Mouse (Mus musculus): ENCODE data around the gene Ccnd3. TPM values are rescaled to one million over a fixed set of nuclear protein-coding genes. Genes with fewer than 3 reads are reported as not detected.

Gene Ccnd3
- polyA plus RNA-seq (2015; fragmentation: Nextera tagmentation; extraction: Ambion mirVana) = 67.6 and 75.8 TPM in 2 replicates

GRCm38 (mm10) chr17:47504941-47505346 is at the start of gene Ccnd3:
Ccnd3 (plus strand) TSS chr17:47505051.
- Histone ChIP-seq H3K4me2 (peak within 1 kb of the TSS; percentile 61), H3K27ac (no peak within 1 kb of the TSS), H3K4me3 (peak within 1 kb of the TSS; percentile 28), H3K27me3 (peaks cover 9% of the 10 kb centered on the region), H3K4me1 (peaks cover 24% of the 10 kb centered on the region), H3K36me3 (ENCODE audit: poor library complexity, severe bottlenecking) (0 out of 2 replicates have a peak, but pooled peaks cover 6% of the 10 kb centered on the region), H3K9ac (peak within 1 kb of the TSS; percentile 55), H3K9me3 (replicated peaks) (no peaks in the 10 kb centered on the region)
- no peak for ATAC-seq
- 3% methylated on average over 22 of the region's 22 CpGs for WGBS

GRCm38 (mm10) chr17:47458310-47458709 is 46.5 kb upstream of the Ccnd3 start:
- H3K4me1 ChIP-seq = no peaks in the 10 kb centered on the region
- H3K9ac ChIP-seq = no peak overlapping the region
- ATAC-seq = no peak
- no peak overlapping the region for H3K4me2 ChIP-seq
- H3K4me3 ChIP-seq = no peak overlapping the region
- no peaks in the 10 kb centered on the region for H3K9me3 ChIP-seq (replicated peaks)
- H3K36me3 ChIP-seq (ENCODE audit: poor library complexity, severe bottlenecking) = no peaks in the 10 kb centered on the region
- H3K27ac ChIP-seq = no peak overlapping the region
- 0 out of 2 replicates have a peak, but pooled peaks cover 4% of the 10 kb centered on the region for H3K27me3 ChIP-seq
- WGBS = 87% methylated on average over 13 of the region's 13 CpGs

GRCm38 (mm10) chr17:47458936-47459335 is 45.9 kb upstream of the Ccnd3 start:
- no peak for ATAC-seq
- no peaks in the 10 kb centered on the region for H3K4me1 ChIP-seq
- WGBS = 96% methylated on average over 2 of the region's 2 CpGs
- H3K4me3 ChIP-seq = no peak overlapping the region
- H3K9me3 ChIP-seq (replicated peaks) = no peaks in the 10 kb centered on the region
- no peak overlapping the region for H3K27ac ChIP-seq
- H3K27me3 ChIP-seq = 0 out of 2 replicates have a peak, but pooled peaks cover 4% of the 10 kb centered on the region
- no peak overlapping the region for H3K9ac ChIP-seq
- no peak overlapping the region for H3K4me2 ChIP-seq
- no peaks in the 10 kb centered on the region for H3K36me3 ChIP-seq (ENCODE audit: poor library complexity, severe bottlenecking)

GRCm38 (mm10) chr17:47459341-47459919 is 45.4 kb upstream of the Ccnd3 start:
- Histone ChIP-seq H3K27me3 (0 out of 2 replicates have a peak, but pooled peaks cover 8% of the 10 kb centered on the region), H3K4me2 (no peak overlapping the region), H3K9me3 (replicated peaks) (no peaks in the 10 kb centered on the region), H3K27ac (no peak overlapping the region), H3K4me3 (no peak overlapping the region), H3K4me1 (no peaks in the 10 kb centered on the region), H3K9ac (no peak overlapping the region), H3K36me3 (ENCODE audit: poor library complexity, severe bottlenecking) (no peaks in the 10 kb centered on the region)
- WGBS = 81% methylated on average over 3 of the region's 3 CpGs
- no peak for ATAC-seq

- no peaks in the 10 kb centered on the region for H3K4me1 ChIP-seq
- no peaks in the 10 kb centered on the region for H3K9me3 ChIP-seq (replicated peaks)
- H3K36me3 ChIP-seq (ENCODE audit: poor library complexity, severe bottlenecking) = no peaks in the 10 kb centered on the region
- H3K27me3 ChIP-seq = peaks cover 25% of the 10 kb centered on the region
- no peak overlapping the region for H3K27ac ChIP-seq
- no peak for ATAC-seq
- no peak overlapping the region for H3K9ac ChIP-seq
- 83% methylated on average over 3 of the region's 3 CpGs for WGBS
- H3K4me3 ChIP-seq = no peak overlapping the region
- no peak overlapping the region for H3K4me2 ChIP-seq
These were observed 43.2 kb upstream of the Ccnd3 start for GRCm38 (mm10) chr17:47461688-47462087.

- H3K9ac ChIP-seq = no peak overlapping the region
- H3K9me3 ChIP-seq (replicated peaks) = no peaks in the 10 kb centered on the region
- no peak overlapping the region for H3K4me2 ChIP-seq
- no peak overlapping the region for H3K4me3 ChIP-seq
- ATAC-seq = no peak
- peaks cover 31% of the 10 kb centered on the region for H3K27me3 ChIP-seq
- H3K36me3 ChIP-seq (ENCODE audit: poor library complexity, severe bottlenecking) = no peaks in the 10 kb centered on the region
- no peak overlapping the region for H3K27ac ChIP-seq
- 83% methylated on average over 7 of the region's 7 CpGs for whole genome bisulfite sequencing
- no peaks in the 10 kb centered on the region for H3K4me1 ChIP-seq
These were observed 42.6 kb upstream of the Ccnd3 start for GRCm38 (mm10) chr17:47462209-47462608.

- peaks cover 37% of the 10 kb centered on the region for H3K27me3 ChIP-seq
- no peaks in the 10 kb centered on the region for H3K4me1 ChIP-seq
- H3K4me3 ChIP-seq = no peak overlapping the region
- no peak overlapping the region for H3K9ac ChIP-seq
- H3K4me2 ChIP-seq = no peak overlapping the region
- WGBS = 62% methylated on average over 9 of the region's 9 CpGs
- no peak overlapping the region for H3K27ac ChIP-seq
- H3K36me3 ChIP-seq (ENCODE audit: poor library complexity, severe bottlenecking) = no peaks in the 10 kb centered on the region
- H3K9me3 ChIP-seq (replicated peaks) = no peaks in the 10 kb centered on the region
- no peak for ATAC-seq
These were observed 42.0 kb upstream of the Ccnd3 start for GRCm38 (mm10) chr17:47462728-47463388.

GRCm38 (mm10) chr17:47464248-47464965 is 40.4 kb upstream of the Ccnd3 start:
- no peak for ATAC-seq
- Histone ChIP-seq H3K36me3 (ENCODE audit: poor library complexity, severe bottlenecking) (no peaks in the 10 kb centered on the region), H3K9me3 (replicated peaks) (no peaks in the 10 kb centered on the region), H3K4me3 (no peak overlapping the region), H3K27me3 (peaks cover 50% of the 10 kb centered on the region), H3K9ac (no peak overlapping the region), H3K4me1 (peaks cover 5% of the 10 kb centered on the region; the same call in 1 of the 2 replicates), H3K27ac (no peak overlapping the region), H3K4me2 (no peak overlapping the region)
- WGBS = 41% methylated on average over 12 of the region's 12 CpGs

GRCm38 (mm10) chr17:47465016-47465415 is 39.8 kb upstream of the Ccnd3 start:
- H3K9me3 ChIP-seq (replicated peaks) = no peaks in the 10 kb centered on the region
- 81% methylated on average over 11 of the region's 11 CpGs for WGBS

GRCm38 (mm10) chr17:47466284-47466683 is 38.6 kb upstream of the Ccnd3 start:
- peaks cover 58% of the 10 kb centered on the region for H3K27me3 ChIP-seq
- no peak for ATAC-seq
- WGBS = 24% methylated on average over 7 of the region's 9 CpGs
- no peak overlapping the region for H3K27ac ChIP-seq
- H3K9me3 ChIP-seq (replicated peaks) = no peaks in the 10 kb centered on the region
- no peaks in the 10 kb centered on the region for H3K36me3 ChIP-seq (ENCODE audit: poor library complexity, severe bottlenecking)
- no peak overlapping the region for H3K4me2 ChIP-seq
- peaks cover 16% of the 10 kb centered on the region; the same call in 1 of the 2 replicates for H3K4me1 ChIP-seq
- no peak overlapping the region for H3K4me3 ChIP-seq
- H3K9ac ChIP-seq = no peak overlapping the region

More at GRCm38 (mm10) chr17:47465016-47465415, 39.8 kb upstream of the Ccnd3 start:
- Histone ChIP-seq H3K4me1 (peaks cover 6% of the 10 kb centered on the region; the same call in 1 of the 2 replicates), H3K4me2 (no peak overlapping the region), H3K27ac (no peak overlapping the region), H3K9ac (no peak overlapping the region), H3K27me3 (peaks cover 57% of the 10 kb centered on the region), H3K36me3 (ENCODE audit: poor library complexity, severe bottlenecking) (no peaks in the 10 kb centered on the region), H3K4me3 (no peak overlapping the region)
- no peak for ATAC-seq

GRCm38 (mm10) chr17:47467659-47468058 is 37.2 kb upstream of the Ccnd3 start:
- Histone ChIP-seq H3K27ac (no peak overlapping the region), H3K4me1 (peaks cover 16% of the 10 kb centered on the region; the same call in 1 of the 2 replicates), H3K9ac (no peak overlapping the region), H3K9me3 (replicated peaks) (no peaks in the 10 kb centered on the region), H3K27me3 (peaks cover 56% of the 10 kb centered on the region), H3K36me3 (ENCODE audit: poor library complexity, severe bottlenecking) (no peaks in the 10 kb centered on the region), H3K4me2 (no peak overlapping the region), H3K4me3 (no peak overlapping the region)
- ATAC-seq = no peak
- WGBS = 58% methylated on average over 11 of the region's 11 CpGs

- H3K27ac ChIP-seq = no peak overlapping the region
- peak overlapping the region; percentile 35 for H3K4me2 ChIP-seq
- peaks cover 56% of the 10 kb centered on the region for H3K27me3 ChIP-seq
- ATAC-seq = no peak
- peak overlapping the region; percentile 19 for H3K4me3 ChIP-seq
- WGBS = 23% methylated on average over 14 of the region's 14 CpGs
- no peaks in the 10 kb centered on the region for H3K36me3 ChIP-seq (ENCODE audit: poor library complexity, severe bottlenecking)
- H3K9ac ChIP-seq = peak overlapping the region; percentile 27; the same call in 1 of the 2 replicates
- H3K9me3 ChIP-seq (replicated peaks) = no peaks in the 10 kb centered on the region
- peaks cover 16% of the 10 kb centered on the region; the same call in 1 of the 2 replicates for H3K4me1 ChIP-seq
These were observed 36.8 kb upstream of the Ccnd3 start for GRCm38 (mm10) chr17:47468063-47468462.

Measured in forebrain, embryonic 13.5 days (tissue).